Mouse (Mus musculus) liver, postnatal 0 days (tissue): ENCODE data around the gene Ccnb2.
"Not testable (repeated sequence)": the region's sequence is repeated elsewhere in the genome, so short reads cannot be mapped to it uniquely, and the experiment has no call there.

Experiments used
- CTCF ChIP-seq: sonication (generic); IDR thresholded peaks from 2 replicates; pipeline ENCODE4 v1.5.1; 2016; ENCODE audit warnings: antibody characterized with exemption, low read depth
- EP300 ChIP-seq: IDR thresholded peaks from 2 replicates; pipeline ENCODE4 v1.6.1; 2016; ENCODE audit warnings: antibody characterized with exemption, low read depth, mild to moderate bottlenecking

DNA sequence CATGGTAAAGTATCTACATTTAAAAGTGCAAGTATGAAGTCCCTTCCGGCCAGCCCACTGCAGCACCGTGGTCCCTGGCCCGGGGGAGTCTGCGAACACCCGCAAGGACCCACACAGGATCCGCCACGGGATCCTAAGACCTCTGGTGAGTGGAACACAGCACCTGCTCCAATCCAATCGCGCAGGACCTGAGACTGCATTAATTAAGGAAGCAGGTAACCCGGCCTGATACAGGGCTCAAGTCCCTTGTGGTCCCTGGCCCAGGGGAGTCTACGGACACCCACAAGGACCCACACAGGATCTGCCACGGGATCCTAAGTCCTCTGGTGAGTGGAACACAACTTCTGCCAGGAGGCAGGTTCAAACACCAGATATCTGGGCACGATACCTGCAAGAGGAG, 41.7 kb upstream of the Ccnb2 start:
- TF ChIP-seq CTCF, EP300: not testable (repeated sequence)
